Mouse (Mus musculus): ENCODE measurements around the gene Cd63. TPM values are rescaled to one million over a fixed set of nuclear protein-coding genes. Genes with fewer than 3 reads are reported as not detected.
A peak's percentile ranks its signal among the peaks of the same experiment; 100 is the strongest.

Gene Cd63
- 100 to 1,000 TPM; 101 to 160 TPM for total RNA-seq (2021)
- long read RNA-seq, experiment 1, transcript Cd63-201 (8 exons, 1,063 nt): major isoform, 97 of 105 reads
- long read RNA-seq, experiment 1, partial matches to known transcripts: 8 of 105 reads
- long read RNA-seq, experiment 1, other reads (novel, unspliced or antisense): 0 of 105 reads
- long read RNA-seq, experiment 2, transcript Cd63-201 (8 exons, 1,063 nt): major isoform, 111 of 123 reads
- long read RNA-seq, experiment 2, partial matches to known transcripts: 9 of 123 reads
- long read RNA-seq, experiment 2, other reads (novel, unspliced or antisense): 2 of 123 reads

DNA sequence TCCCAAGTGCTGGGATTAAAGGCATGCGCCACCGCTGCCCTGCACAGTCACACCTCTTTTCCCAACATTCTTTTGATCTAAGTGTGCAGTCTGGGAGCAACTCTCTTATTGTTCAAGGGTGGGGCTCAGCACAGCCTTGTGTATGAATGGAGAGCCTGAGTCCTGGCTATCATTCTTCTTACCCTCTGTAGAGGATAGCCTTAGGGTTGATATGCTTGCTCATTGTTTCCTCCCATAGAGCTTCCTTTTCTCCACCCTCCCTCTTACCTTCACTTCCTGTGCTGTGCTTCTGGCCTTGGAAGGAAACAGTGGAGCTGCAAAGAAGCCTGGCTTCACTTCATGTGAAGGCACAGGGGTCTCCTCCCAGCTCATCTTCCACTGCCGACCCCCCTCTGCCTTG, at the start of gene Cd63:
Gene Cd63 (plus strand): TSS at position 292 of the 400 bp plus-strand sequence.
- DNase-seq (ENCODE audit: low spot score): no peak

- DNase-seq (ENCODE audit: low spot score): no peak
Observed at GRCm38 (mm10) chr10:128861176-128861575, 39.6 kb upstream of the Cd63 start.

DNA sequence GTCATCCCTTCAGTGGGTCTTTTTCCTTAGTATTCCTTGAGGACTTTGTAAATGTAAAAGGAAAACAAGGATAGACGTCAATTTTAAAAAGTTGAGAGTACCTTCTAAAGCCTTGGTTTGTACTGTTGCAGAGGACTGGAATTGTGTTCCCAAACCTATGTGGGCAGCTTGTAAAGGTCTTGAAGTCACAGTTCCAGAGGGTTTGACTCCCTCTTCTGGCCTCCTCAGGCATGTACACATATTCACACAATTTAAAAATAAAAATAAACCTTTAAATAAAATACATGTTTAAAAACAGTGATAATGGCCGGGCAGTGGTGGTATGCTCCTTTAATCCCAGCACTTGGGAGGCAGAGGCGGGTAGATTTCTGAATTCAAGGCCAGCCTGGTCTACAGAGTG, 34.7 kb upstream of the Cd63 start:
- DNase-seq (ENCODE audit: low spot score): no peak

- DNase-seq (ENCODE audit: low spot score): no peak
Observed at GRCm38 (mm10) chr10:128866518-128866917, 34.3 kb upstream of the Cd63 start.

DNA sequence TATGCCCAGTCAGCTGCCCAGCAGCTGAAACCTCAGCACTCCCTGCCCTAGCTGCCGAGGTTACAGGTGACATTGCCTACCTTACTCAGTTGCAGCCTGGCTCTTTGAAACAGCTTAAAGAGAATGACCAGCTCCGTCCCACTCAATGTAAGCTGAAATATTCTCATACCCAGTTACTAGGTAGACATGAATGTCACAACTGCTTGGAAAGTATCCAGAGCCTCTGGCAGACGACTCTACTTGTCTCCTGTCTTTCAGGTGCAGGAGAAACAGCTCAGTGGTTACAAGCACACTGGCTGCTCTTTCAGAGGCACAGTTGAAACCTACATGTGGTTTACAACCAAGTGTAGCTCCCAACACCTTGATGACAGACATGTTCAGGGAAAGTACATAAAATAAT, 30.4 kb upstream of the Cd63 start:
- DNase-seq (ENCODE audit: low spot score): no peak

- DNase-seq (ENCODE audit: low spot score): no peak
Observed at GRCm38 (mm10) chr10:128878291-128878690, 22.5 kb upstream of the Cd63 start.

- no peak for DNase-seq (ENCODE audit: low spot score)
Observed at GRCm38 (mm10) chr10:128878811-128879210, 22.0 kb upstream of the Cd63 start.

- DNase-seq (ENCODE audit: low spot score): no peak
Observed at GRCm38 (mm10) chr10:128882067-128882466, 18.7 kb upstream of the Cd63 start.

- DNase-seq (ENCODE audit: low spot score): no peak
Observed at GRCm38 (mm10) chr10:128888941-128889827, 11.6 kb upstream of the Cd63 start.

DNA sequence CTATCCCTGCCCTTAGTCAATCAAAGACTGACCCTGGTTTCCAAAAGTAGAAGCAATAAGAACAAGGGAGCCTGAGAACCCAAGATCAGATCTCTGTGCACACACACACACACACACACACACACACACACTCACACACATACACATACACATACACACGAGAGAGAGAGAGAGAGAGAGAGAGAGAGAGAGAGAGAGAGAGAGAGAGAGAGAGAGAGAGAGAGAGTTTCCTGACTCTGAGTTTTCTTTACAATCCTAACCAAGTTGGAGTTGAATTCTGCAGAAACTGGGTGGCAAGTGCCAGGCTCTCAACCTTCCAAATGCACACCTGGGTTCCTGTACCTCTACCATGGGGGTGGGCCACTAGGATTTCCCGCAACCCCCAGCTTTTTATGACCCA, 10.9 kb upstream of the Cd63 start:
- DNase-seq (ENCODE audit: low spot score): no peak

- no peak for DNase-seq (ENCODE audit: low spot score)
Observed at GRCm38 (mm10) chr10:128890383-128891295, 10.2 kb upstream of the Cd63 start.

- no peak for DNase-seq (ENCODE audit: low spot score)
Observed at GRCm38 (mm10) chr10:128891296-128892094, 9.3 kb upstream of the Cd63 start, which contains the start of gene Gdf11. Gene Gdf11, minus strand, starts transcription at chr10:128891718.

GRCm38 (mm10) chr10:128892246-128892645, 8.5 kb upstream of the Cd63 start:
- no peak for DNase-seq (ENCODE audit: low spot score)

DNA sequence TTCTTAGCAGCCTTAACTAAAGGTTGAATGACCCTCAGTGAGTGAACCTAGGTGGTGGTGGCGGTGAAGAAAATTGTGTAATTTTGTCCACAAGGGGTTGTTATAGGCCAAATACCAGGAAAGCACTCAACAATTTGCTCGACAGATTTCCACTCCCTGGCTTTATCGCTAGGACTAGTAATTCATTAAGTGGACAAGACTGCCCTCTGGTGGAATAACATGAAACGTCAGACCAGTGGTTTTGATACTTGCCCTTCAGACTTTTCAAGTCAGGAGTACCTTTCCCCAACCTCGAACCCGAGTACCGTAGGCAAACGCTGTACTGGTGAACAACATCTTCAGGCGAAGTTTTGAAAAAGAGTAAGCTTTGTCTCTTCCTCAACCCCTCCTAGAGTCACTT, 5.4 kb upstream of the Cd63 start:
- DNase-seq (ENCODE audit: low spot score): peak; percentile 89

DNA sequence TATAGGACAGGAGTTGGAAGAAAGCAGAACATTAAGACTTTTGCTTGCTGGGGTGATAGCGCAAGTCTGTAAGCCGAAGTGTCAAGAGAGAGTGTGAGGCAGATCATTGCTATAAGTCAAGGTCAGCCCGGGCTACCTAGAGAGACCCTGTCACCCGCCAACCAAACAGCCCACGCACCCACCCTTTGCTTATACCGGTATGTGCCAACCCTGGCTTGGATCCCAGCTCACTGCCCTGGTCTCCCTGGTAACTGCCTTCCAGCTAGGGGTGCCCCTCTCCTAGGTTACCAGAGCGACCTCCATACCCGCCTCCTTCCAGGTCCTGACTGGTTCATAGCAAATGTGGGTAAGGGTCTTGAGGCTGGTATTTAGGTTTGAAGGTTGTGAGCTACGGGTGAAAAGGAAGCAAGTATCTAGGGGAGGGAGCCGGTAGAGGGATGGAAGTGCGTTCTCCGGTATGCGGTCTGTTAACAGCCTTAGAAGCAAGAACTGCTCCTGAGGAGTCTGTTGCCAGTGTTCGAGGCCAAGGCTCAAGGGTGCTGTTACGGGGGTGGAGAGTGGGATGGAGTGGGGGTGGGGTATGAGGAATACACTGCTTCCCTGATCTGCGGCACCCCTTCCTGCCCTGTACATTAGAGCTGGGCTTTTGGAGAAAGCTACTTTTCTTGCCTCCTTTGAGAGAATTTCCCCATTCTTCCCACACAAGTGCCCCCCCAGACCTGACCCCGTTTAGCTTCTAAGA, 4.7 kb upstream of the Cd63 start:
- no peak for DNase-seq (ENCODE audit: low spot score)

GRCm38 (mm10) chr10:128896807-128897206, 4.0 kb upstream of the Cd63 start:
- DNase-seq (ENCODE audit: low spot score): no peak

DNA sequence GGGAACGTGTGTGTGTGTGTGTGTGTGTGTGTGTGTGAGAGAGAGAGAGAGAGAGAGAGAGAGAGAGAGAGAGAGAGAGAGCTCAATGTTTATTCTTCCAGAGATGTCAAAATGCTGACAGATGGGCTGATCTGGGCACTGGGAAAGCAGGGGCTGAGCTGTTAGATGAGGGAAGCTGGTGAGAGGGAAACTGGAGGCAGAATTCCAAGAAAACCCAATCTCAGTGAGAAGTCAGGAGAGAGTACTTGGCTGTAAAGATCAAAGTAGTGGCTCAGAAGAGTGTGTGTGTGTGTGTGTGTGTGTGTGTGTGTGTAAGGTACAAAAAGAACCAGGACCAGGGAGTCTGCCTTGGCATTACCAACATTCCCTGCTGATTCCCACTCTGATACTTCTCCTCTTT, 3.3 kb upstream of the Cd63 start:
- DNase-seq (ENCODE audit: low spot score): no peak

- no peak for DNase-seq (ENCODE audit: low spot score)
Observed at GRCm38 (mm10) chr10:128899759-128900490, 864 bp upstream of the Cd63 start.

DNA sequence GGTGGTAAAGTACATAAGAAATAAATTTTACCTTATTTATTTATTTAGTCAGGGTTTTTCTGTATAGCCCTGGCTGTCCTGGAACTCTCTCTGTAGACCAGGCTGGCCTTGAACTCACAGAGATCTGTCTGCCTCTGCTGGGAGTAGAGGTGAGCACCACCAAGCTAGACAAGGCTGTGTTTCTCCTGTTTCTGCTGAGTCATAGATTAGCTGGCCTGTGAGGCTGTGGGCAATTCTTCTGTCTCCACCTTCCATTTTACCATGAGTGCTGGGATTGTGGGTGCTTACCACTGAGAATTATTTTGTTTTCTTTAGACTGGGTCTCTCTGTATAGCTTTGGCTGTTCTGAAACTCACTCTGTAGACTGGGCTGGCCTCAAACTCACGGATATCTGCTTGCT, 620 bp downstream of the Cd63 start:
- no peak for DNase-seq (ENCODE audit: low spot score)
